Mouse (Mus musculus) macrophage (primary cell): ENCODE measurements at regions not wholly inside any gene's neighbourhood (a gene's known extent, or its start where the extent isn't known, plus 50 kb on each side); places are given as distances from the start of the nearest gene placed in this dataset.

Experiments used
- H3K27ac ChIP-seq: fragments of 350-480 bp; formaldehyde crosslinking; 2 replicates; pipeline ENCODE4 v1.9.0; 2021
- H3K36me3 ChIP-seq: fragments of 350-480 bp; formaldehyde crosslinking; 2 replicates; pipeline ENCODE4 v1.9.0; 2021; ENCODE audit errors: inconsistent target
- H3K4me3 ChIP-seq: fragments of 350-480 bp; formaldehyde crosslinking; 2 replicates; pipeline ENCODE4 v1.9.0; 2021; ENCODE audit errors: inconsistent target
- H3K79me2 ChIP-seq: fragments of 350-480 bp; formaldehyde crosslinking; 2 replicates; pipeline ENCODE4 v1.9.0; 2021; ENCODE audit errors: inconsistent target
- WGBS: methylation state at CpG from one replicate; pipeline ENCODE4 v1.1.7; 2026; ENCODE audit warnings: inconsistent platforms; ENCODE audit not compliant: missing documents; 5-methylcytosine and 5-hydroxymethylcytosine counted together

GRCm38 (mm10) chr13:102544359-102545165 is 148.8 kb upstream of the Cd180 start:
- H3K4me3 ChIP-seq = no peak overlapping the region
- WGBS = 95% methylated on average over 5 of the region's 5 CpGs
- no peaks in the 10 kb centered on the region for H3K79me2 ChIP-seq
- H3K36me3 ChIP-seq = no peaks in the 10 kb centered on the region
- H3K27ac ChIP-seq = no peak overlapping the region

GRCm38 (mm10) chr13:102545845-102546615 is 147.3 kb upstream of the Cd180 start:
- no peak overlapping the region for H3K4me3 ChIP-seq
- no peaks in the 10 kb centered on the region for H3K79me2 ChIP-seq
- WGBS = 90% methylated on average over 17 of the region's 17 CpGs
- H3K36me3 ChIP-seq = no peaks in the 10 kb centered on the region
- H3K27ac ChIP-seq = no peak overlapping the region

GRCm38 (mm10) chr13:102548252-102548651 is 145.1 kb upstream of the Cd180 start:
- H3K4me3 ChIP-seq = no peak overlapping the region
- no peaks in the 10 kb centered on the region for H3K36me3 ChIP-seq
- WGBS = 65% methylated on average over 6 of the region's 6 CpGs
- no peaks in the 10 kb centered on the region for H3K79me2 ChIP-seq
- H3K27ac ChIP-seq = no peak overlapping the region

- 69% methylated on average over 3 of the region's 3 CpGs for WGBS
- Histone ChIP-seq H3K27ac (no peak overlapping the region), H3K79me2 (no peaks in the 10 kb centered on the region), H3K36me3 (no peaks in the 10 kb centered on the region), H3K4me3 (no peak overlapping the region)
Measured at GRCm38 (mm10) chr13:102566846-102567572, 126.3 kb upstream of the Cd180 start.

- Histone ChIP-seq H3K36me3 (no peaks in the 10 kb centered on the region), H3K79me2 (no peaks in the 10 kb centered on the region), H3K4me3 (no peak overlapping the region), H3K27ac (no peak overlapping the region)
- WGBS = 98% methylated on average over 3 of the region's 3 CpGs
Measured at GRCm38 (mm10) chr13:102569580-102569979, 123.8 kb upstream of the Cd180 start.

GRCm38 (mm10) chr13:102570286-102570685 is 123.1 kb upstream of the Cd180 start:
- no peaks in the 10 kb centered on the region for H3K79me2 ChIP-seq
- 88% methylated on average over 1 of the region's 1 CpGs for WGBS
- no peaks in the 10 kb centered on the region for H3K36me3 ChIP-seq
- H3K27ac ChIP-seq = no peak overlapping the region
- H3K4me3 ChIP-seq = no peak overlapping the region

- Histone ChIP-seq H3K79me2 (no peaks in the 10 kb centered on the region), H3K27ac (no peak overlapping the region), H3K36me3 (no peaks in the 10 kb centered on the region), H3K4me3 (no peak overlapping the region)
- 67% methylated on average over 5 of the region's 5 CpGs for WGBS
Measured at GRCm38 (mm10) chr13:102573286-102573921, 120.0 kb upstream of the Cd180 start.

GRCm38 (mm10) chr13:102576871-102577662 is 116.3 kb upstream of the Cd180 start:
- no peak overlapping the region for H3K4me3 ChIP-seq
- no peaks in the 10 kb centered on the region for H3K36me3 ChIP-seq
- no peaks in the 10 kb centered on the region for H3K79me2 ChIP-seq
- no peak overlapping the region for H3K27ac ChIP-seq
- 93% methylated on average over 7 of the region's 7 CpGs for WGBS

- no peaks in the 10 kb centered on the region for H3K79me2 ChIP-seq
- H3K36me3 ChIP-seq = no peaks in the 10 kb centered on the region
- H3K4me3 ChIP-seq = no peak overlapping the region
- H3K27ac ChIP-seq = no peak overlapping the region
- 83% methylated on average over 2 of the region's 2 CpGs for WGBS
Measured at GRCm38 (mm10) chr13:102578811-102579210, 114.5 kb upstream of the Cd180 start.

- Histone ChIP-seq H3K79me2 (no peaks in the 10 kb centered on the region), H3K36me3 (no peaks in the 10 kb centered on the region), H3K4me3 (no peak overlapping the region), H3K27ac (no peak overlapping the region)
- 50% methylated on average over 3 of the region's 3 CpGs for WGBS
Measured at GRCm38 (mm10) chr13:102579638-102580037, 113.7 kb upstream of the Cd180 start.

- Histone ChIP-seq H3K79me2 (no peaks in the 10 kb centered on the region), H3K27ac (no peak overlapping the region)
- WGBS = 81% methylated on average over 12 of the region's 12 CpGs
Measured at GRCm38 (mm10) chr13:102583984-102584645, 109.2 kb upstream of the Cd180 start.

GRCm38 (mm10) chr13:102586215-102586614 is 107.1 kb upstream of the Cd180 start:
- Histone ChIP-seq H3K4me3 (no peak overlapping the region), H3K36me3 (no peaks in the 10 kb centered on the region), H3K79me2 (no peaks in the 10 kb centered on the region), H3K27ac (no peak overlapping the region)
- 58% methylated on average over 4 of the region's 6 CpGs for WGBS

More at GRCm38 (mm10) chr13:102583984-102584645, 109.2 kb upstream of the Cd180 start:
- H3K4me3 ChIP-seq = no peak overlapping the region
- no peaks in the 10 kb centered on the region for H3K36me3 ChIP-seq

GRCm38 (mm10) chr13:102589680-102590435 is 103.5 kb upstream of the Cd180 start:
- Histone ChIP-seq H3K4me3 (no peak overlapping the region), H3K36me3 (no peaks in the 10 kb centered on the region), H3K27ac (no peak overlapping the region), H3K79me2 (no peaks in the 10 kb centered on the region)
- WGBS = 91% methylated on average over 18 of the region's 18 CpGs
